Mouse (Mus musculus) erythroblast, embryonic 14.5 days (primary cell): Measurements from ENCODE around the gene Etd. TPM values are rescaled to one million over a fixed set of nuclear protein-coding genes. Genes with fewer than 3 reads are reported as not detected.
"Not testable (repeated sequence)": the region's sequence is repeated elsewhere in the genome, so short reads cannot be mapped to it uniquely, and the experiment has no call there.

Experiments used
- H3K27me3 ChIP-seq: 2 replicates; pipeline ENCODE4 v1.6.1; 2012; ENCODE audit warnings: inconsistent platforms; ENCODE audit not compliant: control insufficient read depth
- H3K36me3 ChIP-seq: 2 replicates; pipeline ENCODE4 v1.6.1; 2012; ENCODE audit warnings: mild to moderate bottlenecking, inconsistent platforms; ENCODE audit not compliant: control insufficient read depth
- H3K4me1 ChIP-seq: 2 replicates; pipeline ENCODE4 v1.6.1; 2012; ENCODE audit warnings: inconsistent platforms; ENCODE audit not compliant: control insufficient read depth
- H3K4me3 ChIP-seq: replicated peaks from 2 replicates; pipeline ENCODE3; 2012; ENCODE audit warnings: moderate library complexity, mild to moderate bottlenecking, inconsistent platforms
- H3K9me3 ChIP-seq: 2 replicates; pipeline ENCODE4 v1.6.1; 2012; ENCODE audit warnings: low read length, inconsistent platforms, mixed read lengths; ENCODE audit not compliant: control insufficient read depth
- GATA1 ChIP-seq: IDR thresholded peaks from 2 replicates; pipeline ENCODE4 v1.6.1; 2012; ENCODE audit warnings: low read length, inconsistent platforms, mixed read lengths
- TAL1 ChIP-seq: IDR thresholded peaks from 3 replicates; pipeline ENCODE4 v1.6.1; 2012; ENCODE audit warnings: low read length, inconsistent platforms, mixed read lengths
- polyA plus RNA-seq: library from polyadenylated mRNA; stranded (reverse); fragments of >175 nt; gene quantifications from 2 replicates; pipeline ENCODE4 v1.2.3, GENCODE M21; 2012

Gene Etd
- polyA plus RNA-seq, result not detected in 2 replicates

GRCm38 (mm10) chrX:53434618-53435017 lies at the start of gene Etd:
Gene Etd (plus strand): TSS chrX:53434918.
- no peaks in the 10 kb centered on the region for H3K9me3 ChIP-seq
- no peaks in the 10 kb centered on the region for H3K27me3 ChIP-seq
- H3K36me3 ChIP-seq, result no peaks in the 10 kb centered on the region
- H3K4me1 ChIP-seq, result no peaks in the 10 kb centered on the region
- TF ChIP-seq GATA1 (no peak), TAL1 (no peak)
- no peak within 1 kb of the TSS for H3K4me3 ChIP-seq

GRCm38 (mm10) chrX:53386362-53386761 lies 48.4 kb upstream of the Etd start:
- Histone ChIP-seq H3K4me3 (no peak overlapping the region), H3K9me3 (no peaks in the 10 kb centered on the region), H3K36me3 (no peaks in the 10 kb centered on the region), H3K27me3 (no peaks in the 10 kb centered on the region), H3K4me1 (no peaks in the 10 kb centered on the region)
- TF ChIP-seq GATA1 (no peak), TAL1 (no peak)

GRCm38 (mm10) chrX:53432888-53433287 lies 1.8 kb upstream of the Etd start:
- H3K9me3 ChIP-seq, result no peaks in the 10 kb centered on the region
- no peak for TF ChIP-seq TAL1
- TF ChIP-seq GATA1, result no peak
- no peaks in the 10 kb centered on the region for H3K4me1 ChIP-seq
- no peaks in the 10 kb centered on the region for H3K27me3 ChIP-seq
- H3K4me3 ChIP-seq, result no peak overlapping the region
- H3K36me3 ChIP-seq, result no peaks in the 10 kb centered on the region

- Histone ChIP-seq H3K9me3 (no peaks in the 10 kb centered on the region; the same call in 1 of the 2 replicates), H3K27me3 (no peaks in the 10 kb centered on the region), H3K36me3 (no peaks in the 10 kb centered on the region), H3K4me1 (no peaks in the 10 kb centered on the region), H3K4me3 (no peak overlapping the region)
- TF ChIP-seq TAL1, result no peak
These were observed 24.9 kb downstream of the Etd start for GRCm38 (mm10) chrX:53459573-53459972.

GRCm38 (mm10) chrX:53464194-53464593 lies 29.5 kb downstream of the Etd start:
- H3K36me3 ChIP-seq, H3K4me3 ChIP-seq, H3K4me1 ChIP-seq, H3K27me3 ChIP-seq, H3K9me3 ChIP-seq: not testable (repeated sequence)

Other genes with a start within 250 kb of the Etd start
- not detected in 2 replicates for gene Plac1, start 194.8 kb upstream of the Etd start, polyA plus RNA-seq
- gene Fam122b, start 165.1 kb upstream of the Etd start, polyA plus RNA-seq, result 0.27 and 0.48 TPM in 2 replicates
- not detected in 2 replicates for gene Fam122c, start 161.5 kb upstream of the Etd start, polyA plus RNA-seq
- gene Mospd1, start 64.4 kb upstream of the Etd start, polyA plus RNA-seq, result 0.19 and 0.32 TPM in 2 replicates
- not detected in 2 replicates for gene Rtl8c, start 173.1 kb downstream of the Etd start, polyA plus RNA-seq
- gene Gm14597, start 174.1 kb downstream of the Etd start, polyA plus RNA-seq, result not detected in 2 replicates
- 0.17 and 0.52 TPM in 2 replicates for gene Rtl8a, start 208.8 kb downstream of the Etd start, polyA plus RNA-seq
- gene Rtl8b, start 235.5 kb downstream of the Etd start, polyA plus RNA-seq, result 0.20 and 0.47 TPM in 2 replicates